Mouse (Mus musculus): ENCODE data around the gene Gnai1. TPM values are rescaled to one million over a fixed set of nuclear protein-coding genes. Genes with fewer than 3 reads are reported as not detected.
A peak's percentile ranks its signal among the peaks of the same experiment; 100 is the strongest.
"Not testable (repeated sequence)": the region's sequence is repeated elsewhere in the genome, so short reads cannot be mapped to it uniquely, and the experiment has no call there.

The Gnai1 gene
- polyA plus RNA-seq (2016; fragmentation: Nextera tagmentation; extraction: Ambion mirVana) = 29.5 and 29.6 TPM in 2 replicates

DNA sequence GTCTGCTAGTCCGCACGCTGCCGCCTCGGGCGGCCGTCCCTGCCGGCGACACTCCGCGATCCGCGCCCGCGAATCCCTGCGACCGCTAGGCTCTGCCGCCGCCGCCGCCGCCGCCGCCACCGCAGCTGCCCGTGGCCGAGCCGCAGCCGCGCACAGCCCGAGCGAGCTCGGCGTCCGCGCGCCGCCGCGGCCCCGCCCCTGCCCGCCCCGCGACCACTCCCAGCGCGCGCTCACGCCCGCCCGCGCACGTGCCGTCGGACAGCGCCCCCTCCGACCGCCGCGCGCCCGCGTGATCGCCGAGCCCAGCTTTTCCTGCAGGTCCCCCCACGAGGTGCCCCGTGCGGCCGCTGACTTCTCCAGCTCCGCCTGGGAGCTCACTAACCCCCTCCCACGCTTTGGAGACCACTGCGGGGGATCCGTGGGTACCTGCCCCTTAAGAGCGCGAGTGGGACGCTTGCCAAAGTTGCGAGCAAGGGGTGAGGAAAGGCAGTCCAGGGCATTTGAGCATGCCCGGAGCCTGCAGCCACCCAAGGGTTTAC, at the start of gene Gnai1:
TSS of gene Gnai1 (minus strand) at position 75 of the 539 bp plus-strand sequence.
- Histone ChIP-seq H3K9ac (replicated peaks) (peak within 1 kb of the TSS; percentile 84), H3K36me3 (no peaks in the 10 kb centered on the region), H3K9me3 (no peaks in the 10 kb centered on the region), H3K27ac (replicated peaks) (peak within 1 kb of the TSS; percentile 79), H3K4me2 (replicated peaks) (peak within 1 kb of the TSS; percentile 93), H3K4me1 (no peaks in the 10 kb centered on the region), H3K27me3 (peaks cover 8% of the 10 kb centered on the region), H3K4me3 (peak within 1 kb of the TSS; percentile 80)
- peak; percentile 98 for ATAC-seq (ENCODE audit: low FRiP score, low read depth)
- 0% methylated on average over 29 of the region's 76 CpGs for WGBS

DNA sequence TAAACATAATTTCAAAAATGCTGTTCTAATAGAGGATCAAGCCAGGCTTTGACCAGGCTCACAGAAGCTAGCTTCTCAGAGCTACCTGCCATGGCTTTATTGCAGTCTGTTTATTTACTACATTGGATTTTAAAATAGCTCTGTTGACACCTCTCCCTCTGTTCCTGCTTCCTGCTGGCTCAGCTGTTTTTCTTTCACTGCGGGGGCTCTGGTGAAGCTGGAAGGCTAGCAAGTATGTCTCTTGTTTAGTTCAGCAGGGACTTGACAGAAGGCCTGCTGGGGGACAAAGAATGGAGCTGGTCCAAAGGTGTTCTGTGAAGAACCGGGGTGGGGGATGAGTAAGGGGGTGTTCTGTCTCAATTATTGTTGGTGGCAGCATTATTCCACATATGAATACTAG, 7.7 kb upstream of the Gnai1 start:
- no peaks in the 10 kb centered on the region for H3K36me3 ChIP-seq
- H3K4me1 ChIP-seq = no peaks in the 10 kb centered on the region
- no peaks in the 10 kb centered on the region for H3K9me3 ChIP-seq
- no peak overlapping the region for H3K27ac ChIP-seq (replicated peaks)
- no peaks in the 10 kb centered on the region for H3K27me3 ChIP-seq
- WGBS = 9% methylated on average over 2 of the region's 2 CpGs
- H3K4me2 ChIP-seq (replicated peaks) = no peak overlapping the region
- ATAC-seq (ENCODE audit: low FRiP score, low read depth) = no peak
- H3K4me3 ChIP-seq = no peak overlapping the region
- H3K9ac ChIP-seq (replicated peaks) = no peak overlapping the region

DNA sequence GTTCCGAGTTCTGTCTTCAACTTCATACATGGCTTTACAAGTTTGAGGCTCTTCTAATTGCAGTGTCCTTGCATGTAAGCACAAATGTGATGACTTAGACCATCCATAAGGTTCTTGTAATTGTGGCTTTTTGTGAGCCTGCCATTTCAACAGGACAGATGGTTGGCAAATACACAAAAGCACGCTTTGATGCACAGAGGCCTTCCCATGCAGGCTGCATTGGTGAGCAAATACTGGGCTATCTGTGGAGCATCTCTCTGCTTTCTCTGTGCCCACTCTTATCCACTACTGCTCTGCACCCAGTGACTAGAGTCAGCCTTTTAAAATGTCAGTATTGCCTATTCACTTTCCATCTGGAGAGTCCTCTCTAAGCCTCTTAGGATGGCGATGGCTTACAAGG, 5.3 kb upstream of the Gnai1 start:
- H3K36me3 ChIP-seq = no peaks in the 10 kb centered on the region
- H3K9me3 ChIP-seq = no peaks in the 10 kb centered on the region
- H3K27ac ChIP-seq (replicated peaks) = no peak overlapping the region
- H3K4me3 ChIP-seq = no peak overlapping the region
- no peak overlapping the region for H3K4me2 ChIP-seq (replicated peaks)
- no peak overlapping the region for H3K9ac ChIP-seq (replicated peaks)
- no peaks in the 10 kb centered on the region for H3K4me1 ChIP-seq
- 90% methylated on average over 3 of the region's 3 CpGs for WGBS
- no peak for ATAC-seq (ENCODE audit: low FRiP score, low read depth)
- peaks cover 8% of the 10 kb centered on the region for H3K27me3 ChIP-seq

DNA sequence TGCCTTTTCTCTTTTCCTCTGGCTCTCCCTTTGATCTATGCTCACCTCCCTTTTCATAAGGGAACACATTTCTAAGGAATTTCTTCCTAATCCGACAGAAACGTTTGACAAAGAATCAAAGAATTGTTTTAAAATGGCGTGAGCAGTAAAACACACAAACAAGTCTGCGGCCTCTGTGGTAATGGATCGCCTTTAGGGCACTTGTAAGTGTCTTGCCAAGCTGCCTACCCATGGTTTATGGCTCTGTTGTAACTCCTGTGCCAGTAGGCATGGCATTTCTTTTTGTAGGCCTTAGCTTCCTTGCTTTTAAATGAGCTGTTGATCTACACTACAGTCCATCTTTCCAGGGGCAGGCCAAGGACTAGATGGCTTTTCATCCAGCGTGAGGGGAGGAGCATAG, 801 bp upstream of the Gnai1 start:
- Histone ChIP-seq H3K36me3 (no peaks in the 10 kb centered on the region), H3K9me3 (no peaks in the 10 kb centered on the region), H3K9ac (replicated peaks) (no peak overlapping the region), H3K4me1 (no peaks in the 10 kb centered on the region), H3K4me3 (peak overlapping the region; percentile 80), H3K27ac (replicated peaks) (no peak overlapping the region), H3K4me2 (replicated peaks) (peak overlapping the region; percentile 93), H3K27me3 (peaks cover 8% of the 10 kb centered on the region)
- WGBS = 24% methylated on average over 6 of the region's 6 CpGs
- no peak for ATAC-seq (ENCODE audit: low FRiP score, low read depth)

DNA sequence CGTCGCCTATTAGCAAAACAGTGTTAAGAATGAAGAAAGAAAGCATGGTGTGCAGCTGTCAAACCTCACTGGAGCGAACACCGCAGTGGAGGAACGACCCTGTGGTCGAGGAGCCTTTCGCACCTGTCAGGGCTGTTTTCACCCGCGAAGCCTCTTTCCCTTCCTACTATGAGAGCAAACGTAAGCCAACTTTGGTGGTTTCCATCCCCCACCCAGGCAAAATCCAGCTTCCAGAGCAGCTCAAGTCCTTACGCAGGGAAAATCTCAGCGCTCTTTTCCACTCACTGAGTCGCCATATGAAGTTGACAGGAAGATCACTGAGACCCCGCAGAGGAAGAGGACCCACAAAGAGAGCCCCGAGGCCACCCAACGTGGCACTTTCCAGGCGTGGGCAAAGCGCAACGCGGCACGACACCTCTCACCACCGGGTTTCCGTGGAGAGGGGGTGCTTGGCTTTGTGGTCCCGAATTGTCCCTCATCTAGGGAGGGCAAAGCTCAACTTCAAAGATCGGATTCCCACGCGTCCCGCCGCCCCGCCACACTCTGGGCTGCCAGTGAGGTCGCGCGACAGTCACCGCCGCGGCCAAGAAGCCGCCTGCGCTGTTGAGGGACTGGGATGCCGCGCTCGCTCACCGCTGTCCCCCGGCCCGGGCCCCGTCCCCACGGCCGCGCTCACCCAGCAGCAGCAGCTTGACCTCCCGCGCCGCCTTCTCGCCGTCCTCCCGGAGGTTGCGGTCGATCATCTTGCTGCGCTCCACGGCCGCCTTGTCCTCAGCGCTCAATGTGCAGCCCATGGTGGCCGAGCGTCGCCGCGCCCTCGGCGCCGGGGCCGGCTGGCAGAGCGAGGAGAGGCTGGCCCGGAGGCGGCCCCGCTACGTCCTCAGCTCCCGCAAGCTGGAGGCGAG, 527 bp downstream of the Gnai1 start:
- peak overlapping the region; percentile 93 for H3K4me2 ChIP-seq (replicated peaks)
- H3K9ac ChIP-seq (replicated peaks) = peak overlapping the region; percentile 84
- H3K4me1 ChIP-seq = no peaks in the 10 kb centered on the region
- no peaks in the 10 kb centered on the region for H3K9me3 ChIP-seq
- peak; percentile 90 for ATAC-seq (ENCODE audit: low FRiP score, low read depth)
- peak overlapping the region; percentile 80 for H3K4me3 ChIP-seq
- no peaks in the 10 kb centered on the region for H3K36me3 ChIP-seq
- H3K27me3 ChIP-seq = peaks cover 8% of the 10 kb centered on the region
- WGBS = under 1% methylated on average over 76 of the region's 76 CpGs
- peak overlapping the region; percentile 79 for H3K27ac ChIP-seq (replicated peaks)

DNA sequence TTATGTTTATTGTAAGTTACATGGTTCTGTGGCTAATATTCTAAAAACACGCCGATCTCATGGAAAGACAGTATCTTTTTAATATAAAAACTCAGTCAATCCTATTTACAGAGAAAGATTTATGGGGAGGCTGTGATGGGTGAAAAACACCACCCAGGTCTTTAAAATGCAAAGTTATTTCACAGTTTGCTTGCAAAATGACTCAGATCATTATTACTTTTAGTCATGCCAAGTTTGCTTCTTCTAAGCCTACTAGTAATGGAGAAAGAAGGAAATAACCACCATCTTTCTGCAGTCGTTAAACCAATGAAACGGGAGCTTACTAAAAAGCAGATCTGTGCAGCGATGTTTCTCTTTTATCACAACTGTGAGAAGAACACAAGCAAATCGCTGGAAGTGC, 1.4 kb downstream of the Gnai1 start:
- H3K36me3 ChIP-seq = no peaks in the 10 kb centered on the region
- peak overlapping the region; percentile 80 for H3K4me3 ChIP-seq
- 33% methylated on average over 6 of the region's 6 CpGs for WGBS
- H3K27ac ChIP-seq (replicated peaks) = no peak overlapping the region
- ATAC-seq (ENCODE audit: low FRiP score, low read depth) = no peak
- H3K4me2 ChIP-seq (replicated peaks) = peak overlapping the region; percentile 93
- H3K4me1 ChIP-seq = no peaks in the 10 kb centered on the region
- no peaks in the 10 kb centered on the region for H3K9me3 ChIP-seq
- peaks cover 8% of the 10 kb centered on the region for H3K27me3 ChIP-seq
- H3K9ac ChIP-seq (replicated peaks) = no peak overlapping the region

DNA sequence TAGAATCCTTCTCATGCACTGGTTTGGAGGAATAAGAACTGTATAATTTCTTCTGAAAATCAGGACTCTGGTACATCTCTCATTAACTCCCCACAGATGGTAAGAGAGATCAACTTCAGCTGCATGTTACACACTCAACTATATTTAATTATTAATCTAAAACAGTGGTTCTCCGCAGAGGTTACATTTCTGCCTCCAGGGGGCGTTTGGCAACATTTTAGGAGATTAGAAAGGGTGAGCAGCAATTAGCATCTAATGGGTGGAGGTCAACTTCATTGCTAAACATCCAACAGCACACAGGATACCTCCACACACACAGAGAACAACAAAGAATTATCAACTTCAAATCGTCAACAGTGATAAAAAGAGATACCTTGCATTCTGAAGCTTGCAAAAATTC, 2.0 kb downstream of the Gnai1 start:
- no peaks in the 10 kb centered on the region for H3K9me3 ChIP-seq
- 15% methylated on average over 3 of the region's 3 CpGs for WGBS
- H3K27me3 ChIP-seq = peaks cover 8% of the 10 kb centered on the region
- H3K4me1 ChIP-seq = no peaks in the 10 kb centered on the region
- ATAC-seq (ENCODE audit: low FRiP score, low read depth) = no peak
- H3K36me3 ChIP-seq = no peaks in the 10 kb centered on the region
- H3K9ac ChIP-seq (replicated peaks) = no peak overlapping the region
- H3K4me3 ChIP-seq = peak overlapping the region; percentile 80; the same call in 1 of the 2 replicates
- H3K4me2 ChIP-seq (replicated peaks) = peak overlapping the region; percentile 93
- H3K27ac ChIP-seq (replicated peaks) = no peak overlapping the region

DNA sequence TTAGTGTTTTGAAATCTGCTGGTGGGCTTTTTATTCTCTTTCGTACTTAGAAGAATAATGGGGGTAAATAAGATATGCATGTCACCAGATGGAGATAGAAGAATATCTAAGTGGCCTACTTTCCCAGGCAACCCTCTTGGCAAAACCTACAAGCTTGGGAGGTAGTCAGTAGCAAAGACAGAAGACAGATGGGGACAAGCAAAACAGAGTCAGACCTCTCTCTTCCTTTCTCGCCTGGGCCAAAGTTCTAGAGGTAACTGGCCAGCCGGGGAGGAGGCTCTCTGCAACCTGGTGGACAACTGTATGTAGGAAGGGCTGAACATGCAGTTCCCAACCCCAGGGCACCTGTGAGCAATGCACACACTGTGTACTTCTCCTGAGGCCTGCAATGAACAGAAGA, 12.9 kb downstream of the Gnai1 start:
- no peaks in the 10 kb centered on the region for H3K36me3 ChIP-seq
- no peaks in the 10 kb centered on the region for H3K4me1 ChIP-seq
- no peaks in the 10 kb centered on the region for H3K27me3 ChIP-seq
- H3K27ac ChIP-seq (replicated peaks) = no peak overlapping the region
- 0 out of 2 replicates have a peak, but pooled peaks cover 4% of the 10 kb centered on the region for H3K9me3 ChIP-seq
- no peak overlapping the region for H3K9ac ChIP-seq (replicated peaks)
- ATAC-seq (ENCODE audit: low FRiP score, low read depth) = no peak
- WGBS = 82% methylated on average over 3 of the region's 3 CpGs
- H3K4me2 ChIP-seq (replicated peaks) = no peak overlapping the region
- H3K4me3 ChIP-seq = no peak overlapping the region

DNA sequence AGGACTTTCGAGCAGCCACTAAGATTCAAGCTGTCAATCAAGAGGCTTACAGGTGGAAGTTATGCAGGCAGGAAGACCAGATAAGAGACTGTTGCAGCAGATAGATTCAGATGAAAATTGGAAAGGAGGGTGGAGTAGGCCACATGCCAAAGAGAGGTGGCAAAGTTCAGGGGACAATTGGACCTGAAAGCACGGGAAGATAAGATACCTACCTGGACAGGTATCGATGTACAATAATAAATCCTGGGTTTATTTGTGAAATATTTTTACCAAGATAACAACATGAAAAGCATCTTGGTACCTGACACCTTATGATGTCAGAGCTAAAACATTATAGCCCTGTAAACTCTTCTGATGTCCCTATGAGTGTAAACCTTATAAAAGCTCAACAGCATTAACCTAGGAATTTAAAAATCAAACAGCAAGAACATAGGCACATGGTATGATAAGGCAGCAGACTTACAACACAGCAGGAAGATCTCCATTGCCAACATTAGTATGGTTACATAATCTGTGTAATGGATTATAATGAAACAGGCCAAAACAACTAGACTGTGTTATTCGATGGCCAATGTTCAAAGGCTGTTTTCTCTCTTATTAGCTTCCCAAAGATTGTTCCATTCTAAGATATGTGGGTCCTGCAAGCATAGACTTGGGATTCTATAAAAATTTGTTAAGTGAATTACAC, 16.6 kb downstream of the Gnai1 start:
- Histone ChIP-seq H3K9me3 (0 out of 2 replicates have a peak, but pooled peaks cover 4% of the 10 kb centered on the region), H3K4me3 (no peak overlapping the region), H3K36me3 (no peaks in the 10 kb centered on the region), H3K4me1 (no peaks in the 10 kb centered on the region), H3K27ac (replicated peaks) (no peak overlapping the region), H3K9ac (replicated peaks) (no peak overlapping the region), H3K27me3 (no peaks in the 10 kb centered on the region), H3K4me2 (replicated peaks) (no peak overlapping the region)
- no peak for ATAC-seq (ENCODE audit: low FRiP score, low read depth)
- 90% methylated on average over 4 of the region's 4 CpGs for WGBS

DNA sequence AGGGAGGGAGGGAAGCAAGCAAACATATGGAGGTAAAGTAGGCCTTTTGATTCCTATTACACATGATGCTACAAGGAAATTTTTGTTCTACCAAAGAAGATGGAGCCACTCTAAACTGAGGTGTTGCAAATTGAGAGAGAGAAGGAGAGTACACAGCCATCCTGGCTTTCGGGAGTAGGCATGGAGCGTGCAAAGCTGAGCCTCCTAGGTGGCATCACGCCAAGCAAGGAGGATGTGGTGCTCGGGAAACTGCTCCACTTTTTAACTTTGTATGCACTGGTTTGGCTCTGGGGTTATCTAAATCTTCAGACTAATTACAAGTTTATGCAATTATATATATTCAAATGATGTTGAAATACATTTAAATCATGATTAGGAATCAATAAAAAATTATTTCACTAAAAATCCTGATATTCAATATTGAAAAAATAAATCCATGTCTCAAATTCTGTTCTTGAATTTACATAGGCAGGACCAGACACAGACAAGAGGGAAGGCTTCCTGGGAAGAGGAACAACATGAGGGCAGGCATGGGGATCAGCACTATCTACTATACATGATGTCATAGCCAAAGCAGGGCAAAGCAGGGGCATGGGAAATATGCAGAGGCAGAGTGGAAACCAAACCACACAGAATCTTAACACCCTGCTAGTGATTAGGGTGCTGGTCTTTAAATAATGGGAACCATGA, 17.2 kb downstream of the Gnai1 start:
- no peak for ATAC-seq (ENCODE audit: low FRiP score, low read depth)
- H3K4me3 ChIP-seq = no peak overlapping the region
- H3K4me2 ChIP-seq (replicated peaks) = no peak overlapping the region
- WGBS = 88% methylated on average over 4 of the region's 4 CpGs
- H3K9me3 ChIP-seq = 0 out of 2 replicates have a peak, but pooled peaks cover 4% of the 10 kb centered on the region
- H3K4me1 ChIP-seq = no peaks in the 10 kb centered on the region
- H3K9ac ChIP-seq (replicated peaks) = no peak overlapping the region
- no peaks in the 10 kb centered on the region for H3K36me3 ChIP-seq
- H3K27ac ChIP-seq (replicated peaks) = no peak overlapping the region
- H3K27me3 ChIP-seq = no peaks in the 10 kb centered on the region

DNA sequence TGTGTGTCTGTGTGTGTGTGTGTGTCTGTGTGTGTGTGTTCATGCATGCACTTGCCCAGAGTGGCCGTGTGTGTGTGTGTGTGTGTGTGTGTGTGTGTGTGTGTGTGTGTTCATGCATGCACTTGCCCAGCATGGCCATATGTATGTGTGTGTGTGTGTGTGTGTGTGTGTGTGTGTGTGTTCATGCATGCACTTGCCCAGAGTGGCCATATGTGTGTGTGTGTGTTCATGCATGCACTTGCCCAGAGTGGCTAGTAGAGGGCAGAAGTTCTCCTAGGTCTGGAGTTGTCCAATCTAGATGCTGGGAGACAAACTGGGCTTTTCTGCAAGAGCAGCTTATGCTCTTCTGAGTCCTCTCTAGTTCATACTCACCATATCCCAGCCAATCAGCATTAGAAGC, 18.3 kb downstream of the Gnai1 start:
- not testable (repeated sequence) for H3K4me1 ChIP-seq; H3K9ac ChIP-seq (replicated peaks); H3K27ac ChIP-seq (replicated peaks); H3K4me3 ChIP-seq; H3K27me3 ChIP-seq; H3K4me2 ChIP-seq (replicated peaks); H3K36me3 ChIP-seq; H3K9me3 ChIP-seq
- ATAC-seq (ENCODE audit: low FRiP score, low read depth) = peak; percentile 30; the same call in 1 of the 2 replicates
- 75% methylated on average over 1 of the region's 1 CpGs for WGBS

All from midbrain, embryonic 12.5 days (tissue).